Mouse (Mus musculus): ENCODE data around the gene Hist1h3a. TPM values are rescaled to one million over a fixed set of nuclear protein-coding genes. Genes with fewer than 3 reads are reported as not detected.
"Not testable (repeated sequence)": the region's sequence is repeated elsewhere in the genome, so short reads cannot be mapped to it uniquely, and the experiment has no call there.

The Hist1h3a gene
- polyA plus RNA-seq, 2 experiments: 5.8 to 36.1 TPM

GRCm38 (mm10) chr13:23753314-23754078, 8.7 kb downstream of the Hist1h3a start:
- no peaks in the 10 kb centered on the region for H3K9me3 ChIP-seq (ENCODE audit: control insufficient read depth, low read length)
- peak overlapping the region; percentile 61 to 64; a peak in 3 of 4 replicates for H3K4me3 ChIP-seq (ENCODE audit: insufficient read depth in 1 of 2, low read depth in 2 of 2, low read length in 2 of 2)
- peak overlapping the region; percentile 78 for H3K4me2 ChIP-seq (ENCODE audit: low read depth)
- peaks cover 22 to 26% of the 10 kb centered on the region in 2 experiments for H3K4me1 ChIP-seq (replicated peaks; ENCODE audit: control insufficient read depth in 2 of 2, insufficient read depth in 2 of 2, low read length in 1 of 2)
- H3K27ac ChIP-seq: peak overlapping the region; percentile 99
- no peak for ATAC-seq (ENCODE audit: insufficient read depth)
- H3K36me3 ChIP-seq (replicated peaks; ENCODE audit: control insufficient read depth, insufficient read depth, low read depth): no peaks in the 10 kb centered on the region
- WGBS (ENCODE audit: insufficient replicate concordance): 46% methylated on average over 4 of the region's 4 CpGs
- H3K27me3 ChIP-seq (ENCODE audit: control insufficient read depth, insufficient read depth, low read length): no peaks in the 10 kb centered on the region
- peak overlapping the region; percentile 96 for H3K9ac ChIP-seq (replicated peaks)
- TF ChIP-seq EP300 (IDR thresholded peaks at IDR 0.05; ENCODE audit: low read depth): no peak
- no peak for TF ChIP-seq CTCF (IDR thresholded peaks at IDR 0.05; ENCODE audit: low read depth)
- no peak for DNase-seq (ENCODE audit: low read depth in 3 of 3, low spot score in 3 of 3)

- no peak for TF ChIP-seq EP300 (IDR thresholded peaks at IDR 0.05; ENCODE audit: low read depth)
- TF ChIP-seq CTCF (IDR thresholded peaks at IDR 0.05; ENCODE audit: low read depth): no peak
- no peak for ATAC-seq (ENCODE audit: insufficient read depth)
- no peak for DNase-seq (ENCODE audit: low read depth in 3 of 3, low spot score in 3 of 3)
- Histone ChIP-seq H3K27ac (peak overlapping the region; percentile 99), H3K4me2 (ENCODE audit: low read depth) (peak overlapping the region; percentile 78), H3K27me3 (ENCODE audit: control insufficient read depth, insufficient read depth, low read length) (no peaks in the 10 kb centered on the region), H3K4me1 (replicated peaks; ENCODE audit: control insufficient read depth in 2 of 2, insufficient read depth in 2 of 2, low read length in 1 of 2) (peaks cover 29 to 31% of the 10 kb centered on the region in 2 experiments), H3K4me3 (ENCODE audit: insufficient read depth in 1 of 2, low read depth in 2 of 2, low read length in 2 of 2) (peak overlapping the region; percentile 61 to 64), H3K9me3 (ENCODE audit: control insufficient read depth, low read length) (no peaks in the 10 kb centered on the region), H3K36me3 (replicated peaks; ENCODE audit: control insufficient read depth, insufficient read depth, low read depth) (no peaks in the 10 kb centered on the region), H3K9ac (replicated peaks) (peak overlapping the region; percentile 96)
- 3% methylated on average over 6 of the region's 6 CpGs for WGBS (ENCODE audit: insufficient replicate concordance)
Measured at GRCm38 (mm10) chr13:23752742-23753172, 9.4 kb downstream of the Hist1h3a start.

GRCm38 (mm10) chr13:23752067-23752741, 10.0 kb downstream of the Hist1h3a start, which contains the start of gene Hist1h3b:
TSS of gene Hist1h3b (plus strand) at chr13:23752267.
- peak; percentile 96 to 98 (median 96) for DNase-seq (ENCODE audit: low read depth in 3 of 3, low spot score in 3 of 3)
- not testable (repeated sequence) for H3K36me3 ChIP-seq (replicated peaks; ENCODE audit: control insufficient read depth, insufficient read depth, low read depth); H3K27me3 ChIP-seq (ENCODE audit: control insufficient read depth, insufficient read depth, low read length); H3K9me3 ChIP-seq (ENCODE audit: control insufficient read depth, low read length)
- Histone ChIP-seq H3K9ac (replicated peaks) (peak within 1 kb of the TSS; percentile 96), H3K27ac (peak within 1 kb of the TSS; percentile 99), H3K4me1 (replicated peaks; ENCODE audit: control insufficient read depth in 2 of 2, insufficient read depth in 2 of 2, low read length in 1 of 2) (peaks cover 29 to 30% of the 10 kb centered on the region in 2 experiments), H3K4me3 (ENCODE audit: insufficient read depth in 1 of 2, low read depth in 2 of 2, low read length in 2 of 2) (peak within 1 kb of the TSS; percentile 61 to 64), H3K4me2 (ENCODE audit: low read depth) (peak within 1 kb of the TSS; percentile 78)
- peak; percentile 73 for ATAC-seq (ENCODE audit: insufficient read depth)
- whole genome bisulfite sequencing (ENCODE audit: insufficient replicate concordance): 1% methylated on average over 18 of the region's 47 CpGs
- TF ChIP-seq EP300 (IDR thresholded peaks at IDR 0.05; ENCODE audit: low read depth): peak; percentile 41

GRCm38 (mm10) chr13:23751478-23751956, 10.7 kb downstream of the Hist1h3a start:
- H3K4me2 ChIP-seq (ENCODE audit: low read depth): peak overlapping the region; percentile 69
- H3K4me1 ChIP-seq (replicated peaks; ENCODE audit: control insufficient read depth in 2 of 2, insufficient read depth in 2 of 2, low read length in 1 of 2): peaks cover 28 to 30% of the 10 kb centered on the region in 2 experiments
- H3K36me3 ChIP-seq (replicated peaks; ENCODE audit: control insufficient read depth, insufficient read depth, low read depth): no peaks in the 10 kb centered on the region
- TF ChIP-seq CTCF (IDR thresholded peaks at IDR 0.05; ENCODE audit: low read depth): no peak
- no peak; the same call in 1 of the 2 replicates for TF ChIP-seq EP300 (IDR thresholded peaks at IDR 0.05; ENCODE audit: low read depth)
- H3K27me3 ChIP-seq (ENCODE audit: control insufficient read depth, insufficient read depth, low read length): no peaks in the 10 kb centered on the region
- ATAC-seq (ENCODE audit: insufficient read depth) (peak; percentile 32), DNase-seq (ENCODE audit: low read depth in 3 of 3, low spot score in 3 of 3) (peak in 1 of 3 experiments; percentile 66)
- peak overlapping the region; percentile 99 for H3K27ac ChIP-seq
- WGBS (ENCODE audit: insufficient replicate concordance): 1% methylated on average over 11 of the region's 11 CpGs
- H3K4me3 ChIP-seq (ENCODE audit: insufficient read depth in 1 of 2, low read depth in 2 of 2, low read length in 2 of 2): peak overlapping the region; percentile 51 to 59
- no peaks in the 10 kb centered on the region for H3K9me3 ChIP-seq (ENCODE audit: control insufficient read depth, low read length)
- peak overlapping the region; percentile 87 for H3K9ac ChIP-seq (replicated peaks)
